Mouse (Mus musculus) olfactory bulb, adult 2 months (tissue): ENCODE data around the gene Wnt1. TPM values are rescaled to one million over a fixed set of nuclear protein-coding genes. Genes with fewer than 3 reads are reported as not detected.

Experiments used
- H3K27ac ChIP-seq: fragments of 200-500 bp; 2 replicates; pipeline ENCODE4 v1.5.1; 2012; ENCODE audit warnings: low read depth, low read length; ENCODE audit not compliant: insufficient read depth
- H3K4me1 ChIP-seq: fragments of 200-500 bp; 2 replicates; pipeline ENCODE4 v1.6.1; 2012; ENCODE audit warnings: low read length; ENCODE audit not compliant: control insufficient read depth, insufficient read depth
- H3K4me3 ChIP-seq: fragments of 200-500 bp; 2 replicates; pipeline ENCODE4 v1.5.1; 2012; ENCODE audit warnings: mild to moderate bottlenecking, low read depth, low read length, moderate library complexity; ENCODE audit not compliant: insufficient read depth
- CTCF ChIP-seq: fragments of 200-500 bp; IDR thresholded peaks from 2 replicates; pipeline ENCODE4 v1.5.1; 2012; ENCODE audit warnings: low read depth, mild to moderate bottlenecking, low read length, moderate library complexity; ENCODE audit not compliant: insufficient read depth
- POLR2A ChIP-seq: fragments of 200-500 bp; IDR thresholded peaks from 2 replicates; pipeline ENCODE4 v1.6.1; 2012; ENCODE audit warnings: mild to moderate bottlenecking, low read depth, low read length, moderate library complexity; ENCODE audit not compliant: insufficient read depth
- WGBS: fragments of 180-500 bp; shearing (Covaris S2); methylation state at CpG from one replicate; pipeline ENCODE4 v1.1.7; 2018; 5-methylcytosine and 5-hydroxymethylcytosine counted together
- polyA plus RNA-seq: library from polyadenylated mRNA; stranded (reverse); fragments of >200 nt; gene quantifications from 2 replicates; pipeline ENCODE4 v1.2.4, GENCODE M21; 2012; ENCODE audit warnings: low replicate concordance; ENCODE audit not compliant: missing spikeins, insufficient read depth, insufficient read length

Gene Wnt1
- polyA plus RNA-seq, 1 experiment: not detected

DNA sequence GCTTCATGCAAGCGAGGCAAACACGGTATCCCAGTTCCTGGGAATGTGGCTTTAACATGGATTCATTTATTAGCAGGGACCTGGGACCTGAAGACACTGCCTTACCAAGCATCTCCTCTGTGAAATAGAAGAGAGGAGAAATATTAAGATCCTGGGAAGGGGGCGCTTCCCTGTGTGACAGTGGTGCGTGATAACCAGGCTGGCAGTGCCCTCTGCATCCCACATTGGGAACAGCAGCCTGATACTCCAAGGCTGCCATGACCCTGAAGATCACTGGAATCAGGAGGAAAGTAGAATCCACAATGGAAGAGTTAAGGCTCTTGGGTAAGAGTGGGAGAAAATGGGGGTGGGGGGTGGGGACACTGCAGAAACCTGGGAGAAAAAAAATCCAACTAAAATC lies 1.7 kb upstream of the Wnt1 start:
- WGBS: 28% methylated on average over 4 of the region's 4 CpGs
- Histone ChIP-seq H3K27ac (no peak overlapping the region), H3K4me1 (peaks cover 29% of the 10 kb centered on the region), H3K4me3 (no peak overlapping the region)
- peak; percentile 64 for TF ChIP-seq CTCF
- TF ChIP-seq POLR2A: no peak

DNA sequence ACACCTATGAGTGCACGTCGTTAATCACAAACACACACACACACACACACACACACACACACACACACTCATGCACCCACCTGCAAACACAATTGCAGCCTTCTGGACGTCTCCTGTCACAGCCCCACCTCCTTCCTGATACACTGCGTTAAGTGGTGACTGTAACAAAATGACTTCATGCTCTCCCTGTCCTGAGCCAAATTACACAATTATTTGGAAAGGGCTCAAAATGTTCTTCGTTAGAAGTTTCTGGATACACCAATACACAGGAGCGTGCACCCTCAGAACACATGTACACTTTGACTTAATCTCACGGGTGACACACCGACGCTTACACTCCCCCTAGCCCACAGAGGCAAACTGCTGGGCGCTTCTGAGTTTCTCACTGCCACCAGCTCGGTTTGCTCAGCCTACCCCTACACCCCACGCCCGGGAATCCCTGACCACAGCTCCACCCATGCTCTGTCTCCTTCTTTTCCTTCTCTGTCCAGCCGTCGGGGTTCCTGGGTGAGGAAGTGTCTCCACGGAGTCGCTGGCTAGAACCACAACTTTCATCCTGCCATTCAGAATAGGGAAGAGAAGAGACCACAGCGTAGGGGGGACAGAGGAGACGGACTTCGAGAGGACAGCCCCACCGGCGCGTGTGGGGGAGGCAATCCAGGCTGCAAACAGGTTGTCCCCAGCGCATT lies 541 bp upstream of the Wnt1 start:
- 11% methylated on average over 24 of the region's 24 CpGs for WGBS
- H3K27ac ChIP-seq: no peak overlapping the region
- peaks cover 35% of the 10 kb centered on the region for H3K4me1 ChIP-seq
- TF ChIP-seq CTCF (no peak), POLR2A (no peak)
- no peak overlapping the region for H3K4me3 ChIP-seq

DNA sequence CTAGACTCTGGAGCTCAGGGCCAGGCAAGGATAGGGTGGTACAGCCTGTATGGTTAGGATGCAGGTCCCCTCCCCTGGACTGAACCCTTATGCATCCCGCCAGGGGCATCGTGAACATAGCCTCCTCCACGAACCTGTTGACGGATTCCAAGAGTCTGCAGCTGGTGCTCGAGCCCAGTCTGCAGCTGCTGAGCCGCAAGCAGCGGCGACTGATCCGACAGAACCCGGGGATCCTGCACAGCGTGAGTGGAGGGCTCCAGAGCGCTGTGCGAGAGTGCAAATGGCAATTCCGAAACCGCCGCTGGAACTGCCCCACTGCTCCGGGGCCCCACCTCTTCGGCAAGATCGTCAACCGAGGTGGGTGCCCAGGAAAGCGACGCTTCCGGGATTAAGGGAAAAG lies 1.1 kb downstream of the Wnt1 start:
- H3K4me1 ChIP-seq: peaks cover 35% of the 10 kb centered on the region
- TF ChIP-seq POLR2A: no peak
- no peak for TF ChIP-seq CTCF
- H3K27ac ChIP-seq: no peak overlapping the region
- 1% methylated on average over 23 of the region's 23 CpGs for WGBS
- peak overlapping the region; percentile 11 for H3K4me3 ChIP-seq

DNA sequence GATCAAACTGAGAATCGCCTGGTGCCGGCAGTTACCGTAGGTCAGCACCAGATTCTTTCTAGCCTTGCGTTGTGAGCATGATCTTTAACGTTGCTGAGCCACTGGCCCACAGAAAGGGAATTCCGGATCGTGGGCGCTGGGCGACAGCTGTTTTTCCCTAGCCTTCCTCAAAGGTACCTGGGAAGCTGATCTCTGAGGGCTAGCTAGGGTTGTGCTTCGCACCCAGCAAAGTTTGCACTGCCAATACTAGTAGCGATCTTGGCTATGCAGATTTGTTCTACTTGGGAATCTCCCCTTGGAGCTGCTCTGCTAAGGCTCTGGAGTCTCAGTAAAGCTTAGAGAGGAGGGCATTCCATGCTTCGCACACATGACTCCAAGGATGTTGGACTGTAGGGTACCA lies 1.6 kb downstream of the Wnt1 start:
- H3K4me3 ChIP-seq: peak overlapping the region; percentile 11
- H3K27ac ChIP-seq: no peak overlapping the region
- H3K4me1 ChIP-seq: peaks cover 35% of the 10 kb centered on the region
- no peak for TF ChIP-seq POLR2A
- TF ChIP-seq CTCF: no peak
- WGBS: 2% methylated on average over 12 of the region's 12 CpGs

DNA sequence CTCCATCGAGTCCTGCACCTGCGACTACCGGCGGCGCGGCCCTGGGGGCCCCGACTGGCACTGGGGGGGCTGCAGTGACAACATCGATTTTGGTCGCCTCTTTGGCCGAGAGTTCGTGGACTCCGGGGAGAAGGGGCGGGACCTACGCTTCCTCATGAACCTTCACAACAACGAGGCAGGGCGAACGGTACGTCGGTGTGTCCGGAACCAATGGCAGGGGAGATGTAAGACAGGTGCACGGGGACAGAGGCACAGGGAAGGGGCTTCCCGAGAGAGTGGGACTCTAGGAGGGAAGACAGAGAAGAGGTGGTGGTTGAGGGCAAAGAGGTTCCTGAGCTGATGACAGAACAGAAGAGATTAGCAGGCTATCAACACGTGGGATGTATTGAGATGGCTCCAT lies 2.1 kb downstream of the Wnt1 start:
- Histone ChIP-seq H3K27ac (no peak overlapping the region), H3K4me3 (no peak overlapping the region), H3K4me1 (peaks cover 40% of the 10 kb centered on the region)
- 2% methylated on average over 23 of the region's 23 CpGs for WGBS
- TF ChIP-seq POLR2A: no peak
- no peak for TF ChIP-seq CTCF

DNA sequence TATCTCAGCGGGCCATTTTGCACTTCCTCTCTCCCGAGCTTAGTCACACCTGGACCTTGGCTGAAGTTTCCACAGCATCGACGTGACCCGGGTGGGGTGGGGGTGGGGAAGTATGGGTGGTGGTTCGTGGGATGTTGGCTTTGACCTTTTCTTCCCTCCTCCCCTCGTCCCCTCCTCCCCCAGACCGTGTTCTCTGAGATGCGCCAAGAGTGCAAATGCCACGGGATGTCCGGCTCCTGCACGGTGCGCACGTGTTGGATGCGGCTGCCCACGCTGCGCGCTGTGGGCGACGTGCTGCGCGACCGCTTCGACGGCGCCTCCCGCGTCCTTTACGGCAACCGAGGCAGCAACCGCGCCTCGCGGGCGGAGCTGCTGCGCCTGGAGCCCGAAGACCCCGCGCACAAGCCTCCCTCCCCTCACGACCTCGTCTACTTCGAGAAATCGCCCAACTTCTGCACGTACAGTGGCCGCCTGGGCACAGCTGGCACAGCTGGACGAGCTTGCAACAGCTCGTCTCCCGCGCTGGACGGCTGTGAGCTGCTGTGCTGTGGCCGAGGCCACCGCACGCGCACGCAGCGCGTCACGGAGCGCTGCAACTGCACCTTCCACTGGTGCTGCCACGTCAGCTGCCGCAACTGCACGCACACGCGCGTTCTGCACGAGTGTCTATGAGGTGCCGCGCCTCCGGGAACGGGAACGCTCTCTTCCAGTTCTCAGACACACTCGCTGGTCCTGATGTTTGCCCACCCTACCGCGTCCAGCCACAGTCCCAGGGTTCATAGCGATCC lies 2.8 kb downstream of the Wnt1 start:
- TF ChIP-seq POLR2A (peak; percentile 39; the same call in 1 of the 2 replicates), CTCF (no peak)

DNA sequence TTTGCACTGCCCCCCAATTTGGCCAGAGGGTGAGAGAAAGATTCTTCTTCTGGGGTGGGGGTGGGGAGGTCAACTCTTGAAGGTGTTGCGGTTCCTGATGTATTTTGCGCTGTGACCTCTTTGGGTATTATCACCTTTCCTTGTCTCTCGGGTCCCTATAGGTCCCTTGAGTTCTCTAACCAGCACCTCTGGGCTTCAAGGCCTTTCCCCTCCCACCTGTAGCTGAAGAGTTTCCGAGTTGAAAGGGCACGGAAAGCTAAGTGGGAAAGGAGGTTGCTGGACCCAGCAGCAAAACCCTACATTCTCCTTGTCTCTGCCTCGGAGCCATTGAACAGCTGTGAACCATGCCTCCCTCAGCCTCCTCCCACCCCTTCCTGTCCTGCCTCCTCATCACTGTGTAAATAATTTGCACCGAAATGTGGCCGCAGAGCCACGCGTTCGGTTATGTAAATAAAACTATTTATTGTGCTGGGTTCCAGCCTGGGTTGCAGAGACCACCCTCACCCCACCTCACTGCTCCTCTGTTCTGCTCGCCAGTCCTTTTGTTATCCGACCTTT lies 3.6 kb downstream of the Wnt1 start:
- WGBS: 10% methylated on average over 13 of the region's 13 CpGs
- H3K4me1 ChIP-seq: peaks cover 53% of the 10 kb centered on the region
- H3K27ac ChIP-seq: no peak overlapping the region
- no peak overlapping the region for H3K4me3 ChIP-seq
- TF ChIP-seq CTCF (no peak), POLR2A (no peak)

More for the DNA sequence above, 2.8 kb downstream of the Wnt1 start:
- Histone ChIP-seq H3K4me3 (peak overlapping the region; percentile 44), H3K27ac (no peak overlapping the region), H3K4me1 (peaks cover 47% of the 10 kb centered on the region)
- 1% methylated on average over 75 of the region's 75 CpGs for WGBS

DNA sequence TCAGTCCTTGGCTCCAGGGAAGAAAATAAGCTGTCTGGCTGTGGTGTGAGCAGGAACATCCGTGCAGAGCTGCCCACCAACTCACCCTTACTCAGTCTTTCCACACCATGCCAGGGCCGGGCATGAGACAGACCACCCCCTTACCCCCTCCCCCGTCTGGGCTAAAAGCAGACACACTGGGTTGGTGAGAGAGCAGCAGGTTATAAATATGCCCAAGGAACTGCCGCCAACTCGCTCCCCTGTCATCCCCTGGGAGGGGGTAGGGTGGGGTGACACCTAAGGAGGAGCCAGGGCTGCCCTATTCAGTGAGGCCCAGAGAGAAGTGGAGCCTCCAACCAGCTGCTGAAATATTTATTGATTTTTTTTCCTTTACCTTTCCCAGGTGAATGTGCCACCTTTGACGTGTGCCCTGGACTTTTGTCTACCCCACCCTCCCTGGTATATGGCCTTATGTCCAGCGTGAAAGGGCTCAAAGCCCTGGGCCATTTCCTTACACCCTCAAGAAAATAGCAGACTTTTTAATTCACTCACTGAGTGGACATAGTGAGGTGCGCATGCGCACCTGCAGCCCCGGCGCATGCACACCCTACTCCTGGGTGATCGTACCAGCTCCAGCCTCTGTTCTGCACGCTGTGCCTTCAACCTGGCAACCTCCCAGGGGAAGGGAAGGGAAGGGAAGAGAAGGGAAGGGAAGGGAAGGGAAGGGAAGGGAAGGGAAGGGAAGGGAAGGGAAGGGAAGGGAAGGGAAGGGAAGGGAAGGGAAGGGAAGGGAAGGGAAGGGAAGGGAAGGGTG lies 7.3 kb downstream of the Wnt1 start:
- no peak overlapping the region for H3K27ac ChIP-seq
- peaks cover 37% of the 10 kb centered on the region for H3K4me1 ChIP-seq
- H3K4me3 ChIP-seq: no peak overlapping the region
- TF ChIP-seq POLR2A (no peak), CTCF (no peak)
- 2% methylated on average over 13 of the region's 13 CpGs for WGBS
